16 mouse cellular contexts compared by ENCODE assay signal in genomic region chr1:13834860-13835840, GRCm38 (mm10).
DNase-seq lines count a peak whose midpoint lies in the region; ATAC-seq lines count a peak whose summit lies in the region.
"Had no signal": no experiment of that assay in that cellular context is flagged by ENCODE, and none has a peak within 500 bp of the region (broad histone marks: within the 10 kb centered on the region; RNA-seq: fewer than 3 reads in every experiment).

No protein-coding gene starts in this region.

- H3K4me3 ChIP-seq in forebrain, embryonic 13.5 days = no peak overlapping the region
- no peak overlapping the region for H3K4me3 ChIP-seq in forebrain, embryonic 12.5 days (replicated peaks)
- H3K4me3 ChIP-seq in hindbrain, embryonic 11.5 days (ENCODE audit: low read depth, low read length) = no peak overlapping the region
- H3K4me3 ChIP-seq in neural tube, embryonic 12.5 days = no peak overlapping the region
- H3K4me3 ChIP-seq: heart, embryonic 15.5 days; megakaryocyte, embryonic 14.5 days had no signal

- 78% methylated on average over 12 of the region's 12 CpGs for WGBS in forebrain, embryonic 13.5 days
- WGBS in forebrain, embryonic 12.5 days = 77% methylated on average over 12 of the region's 12 CpGs
- 56% methylated on average over 12 of the region's 12 CpGs for WGBS in hindbrain, embryonic 11.5 days
- 76% methylated on average over 12 of the region's 12 CpGs for WGBS in neural tube, embryonic 12.5 days

- no peaks in the 10 kb centered on the region for H3K9me3 ChIP-seq in forebrain, embryonic 13.5 days (replicated peaks)
- no peaks in the 10 kb centered on the region for H3K9me3 ChIP-seq in forebrain, embryonic 12.5 days
- H3K9me3 ChIP-seq in hindbrain, embryonic 11.5 days (ENCODE audit: control insufficient read depth, low read length) = no peaks in the 10 kb centered on the region
- no peaks in the 10 kb centered on the region for H3K9me3 ChIP-seq in neural tube, embryonic 12.5 days
- H3K9me3 ChIP-seq: heart, embryonic 15.5 days; megakaryocyte, embryonic 14.5 days had no signal

- ATAC-seq in forebrain, embryonic 13.5 days = peak; percentile 48
- ATAC-seq in forebrain, embryonic 12.5 days (ENCODE audit: low FRiP score) = no peak
- peak; percentile 85 for ATAC-seq in hindbrain, embryonic 11.5 days (ENCODE audit: low FRiP score)
- ATAC-seq in neural tube, embryonic 12.5 days (ENCODE audit: low FRiP score, low read depth) = peak; percentile 49; the same call in 1 of the 2 replicates
- ATAC-seq: activated CD4-positive, CD25-positive, alpha-beta regulatory T cell, adult 4 months; intestine, embryonic 16.5 days had no signal

- DNase-seq in hindbrain, embryonic 11.5 days (ENCODE audit: low spot score) = peak; percentile 49
- peak; percentile 56 for DNase-seq in mesoderm, embryonic 11.5 days (ENCODE audit: low read depth, low spot score)
- DNase-seq in kidney, postnatal 14 days = no peak
- no peak for DNase-seq in cerebellum, postnatal 4 days (ENCODE audit: low spot score in 2 of 2)
- DNase-seq in lung, postnatal 14 days = no peak
- DNase-seq: cerebellum, adult 9-10 months; gastrocnemius, postnatal 25 days; spleen, adult 18-20 months; thymus, adult 18-20 months had no signal

- H3K27ac ChIP-seq in forebrain, embryonic 13.5 days = no peak overlapping the region
- no peak overlapping the region for H3K27ac ChIP-seq in forebrain, embryonic 12.5 days
- H3K27ac ChIP-seq in hindbrain, embryonic 11.5 days (ENCODE audit: low read depth, low read length) = 0 out of 2 replicates have a peak overlapping the region, but pooled peaks have one; percentile 20
- H3K27ac ChIP-seq in neural tube, embryonic 12.5 days = no peak overlapping the region
- H3K27ac ChIP-seq: heart, embryonic 15.5 days had no signal

- H3K36me3 ChIP-seq in forebrain, embryonic 13.5 days (ENCODE audit: poor library complexity, severe bottlenecking) = no peaks in the 10 kb centered on the region
- H3K36me3 ChIP-seq in forebrain, embryonic 12.5 days (replicated peaks) = no peaks in the 10 kb centered on the region
- no peaks in the 10 kb centered on the region for H3K36me3 ChIP-seq in hindbrain, embryonic 11.5 days (ENCODE audit: control insufficient read depth, insufficient read depth, low read length)
- H3K36me3 ChIP-seq in neural tube, embryonic 12.5 days = no peaks in the 10 kb centered on the region
- H3K36me3 ChIP-seq: heart, embryonic 15.5 days had no signal

- no peaks in the 10 kb centered on the region for H3K27me3 ChIP-seq in forebrain, embryonic 13.5 days
- H3K27me3 ChIP-seq in forebrain, embryonic 12.5 days = no peaks in the 10 kb centered on the region
- H3K27me3 ChIP-seq in hindbrain, embryonic 11.5 days (ENCODE audit: control insufficient read depth, insufficient read depth, low read length) = no peaks in the 10 kb centered on the region
- H3K27me3 ChIP-seq in neural tube, embryonic 12.5 days (replicated peaks) = no peaks in the 10 kb centered on the region
- H3K27me3 ChIP-seq: heart, embryonic 15.5 days; megakaryocyte, embryonic 14.5 days had no signal

- H3K9ac ChIP-seq in forebrain, embryonic 13.5 days = no peak overlapping the region
- H3K9ac ChIP-seq in forebrain, embryonic 12.5 days = no peak overlapping the region
- no peak overlapping the region for H3K9ac ChIP-seq in hindbrain, embryonic 11.5 days (ENCODE audit: low read depth, low read length)
- H3K9ac ChIP-seq in neural tube, embryonic 12.5 days = no peak overlapping the region
- H3K9ac ChIP-seq: heart, embryonic 15.5 days had no signal

- H3K4me1 ChIP-seq in forebrain, embryonic 13.5 days = 0 out of 2 replicates have a peak, but pooled peaks cover 3% of the 10 kb centered on the region
- no peaks in the 10 kb centered on the region for H3K4me1 ChIP-seq in forebrain, embryonic 12.5 days
- no peaks in the 10 kb centered on the region; the same call in 1 of the 2 replicates for H3K4me1 ChIP-seq in hindbrain, embryonic 11.5 days (replicated peaks; ENCODE audit: control insufficient read depth, insufficient read depth, low read length)
- H3K4me1 ChIP-seq in neural tube, embryonic 12.5 days = no peaks in the 10 kb centered on the region; the same call in 1 of the 2 replicates
- H3K4me1 ChIP-seq: heart, embryonic 15.5 days; megakaryocyte, embryonic 14.5 days had no signal

- H3K4me2 ChIP-seq in forebrain, embryonic 13.5 days = no peak overlapping the region
- H3K4me2 ChIP-seq in forebrain, embryonic 12.5 days = no peak overlapping the region
- no peak overlapping the region for H3K4me2 ChIP-seq in hindbrain, embryonic 11.5 days (replicated peaks; ENCODE audit: low read depth, low read length)
- H3K4me2 ChIP-seq in neural tube, embryonic 12.5 days (replicated peaks) = no peak overlapping the region
- H3K4me2 ChIP-seq: heart, embryonic 15.5 days had no signal

Comparison
In these comparisons a context has a peak if more than half of its experiments do, and no peak if none do; other contexts are left out.
1. DNase-seq: peak in hindbrain, embryonic 11.5 days (single experiment) and mesoderm, embryonic 11.5 days (single experiment); none in kidney, postnatal 14 days (single experiment), cerebellum, postnatal 4 days (0 of 2) and lung, postnatal 14 days (single experiment).